ENCODE assay signal across 15 mouse cellular contexts in the genomic region with DNA sequence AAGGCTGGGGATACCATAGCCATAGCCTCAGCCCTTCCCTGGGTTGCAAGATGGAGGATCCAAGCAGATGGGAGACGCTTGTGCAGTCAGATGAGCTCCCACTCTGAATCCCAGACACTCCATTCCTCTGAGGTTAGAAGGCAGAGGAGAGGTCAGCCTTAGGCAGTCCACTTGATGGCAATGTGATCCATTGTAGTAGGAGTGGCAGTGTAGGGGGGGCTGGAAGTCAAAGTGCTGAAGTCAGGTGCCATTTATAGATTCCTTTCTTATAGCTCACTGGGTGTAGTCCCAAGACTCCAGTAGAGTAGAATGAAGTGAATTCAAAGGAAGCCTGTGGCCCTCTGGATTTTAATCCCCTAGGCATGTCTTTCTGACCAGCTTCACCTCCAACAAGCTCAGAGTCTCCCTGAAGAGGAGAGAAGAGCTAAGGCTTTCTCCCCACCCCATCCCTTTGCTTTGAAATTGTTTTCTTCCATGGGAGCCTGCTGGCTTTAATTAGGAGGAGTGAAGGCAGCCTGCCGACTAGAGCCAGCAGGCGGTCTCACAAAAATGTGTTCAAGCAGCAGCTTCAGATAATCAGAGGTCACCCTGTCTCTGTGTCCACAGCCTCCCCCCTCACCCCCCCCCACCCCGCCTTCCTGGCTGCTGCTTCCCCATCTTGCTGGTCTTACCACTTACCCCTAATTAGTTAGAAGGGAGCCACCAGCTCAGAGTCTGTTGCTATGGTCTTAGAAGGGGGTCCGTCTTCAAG.
A peak's percentile ranks its signal among the peaks of the same experiment; 100 is the strongest.
DNase-seq lines count a peak whose midpoint lies in the region; ATAC-seq lines count a peak whose summit lies in the region.
"Had no signal": no experiment of that assay in that cellular context is flagged by ENCODE, and none has a peak within 500 bp of the region (broad histone marks: within the 10 kb centered on the region; RNA-seq: fewer than 3 reads in every experiment).

No protein-coding gene starts in this region.

- peak overlapping the region; percentile 8; the same call in 1 of the 2 replicates for H3K27ac ChIP-seq in heart, embryonic 13.5 days (replicated peaks)
- no peak overlapping the region for H3K27ac ChIP-seq in forebrain, embryonic 11.5 days (ENCODE audit: low read depth, low read length)
- no peak overlapping the region for H3K27ac ChIP-seq in intestine, embryonic 16.5 days (ENCODE audit: low read length)
- H3K27ac ChIP-seq: lung, embryonic 15.5 days had no signal

- peaks cover 8% of the 10 kb centered on the region; the same call in 1 of the 2 replicates for H3K9me3 ChIP-seq in heart, embryonic 13.5 days
- no peaks in the 10 kb centered on the region for H3K9me3 ChIP-seq in forebrain, embryonic 11.5 days (ENCODE audit: control insufficient read depth, low read length)
- no peaks in the 10 kb centered on the region for H3K9me3 ChIP-seq in intestine, embryonic 16.5 days (ENCODE audit: control insufficient read depth, low read length)
- H3K9me3 ChIP-seq: lung, embryonic 15.5 days had no signal

- 30% methylated on average over 5 of the region's 5 CpGs for WGBS in heart, embryonic 13.5 days
- 9% methylated on average over 5 of the region's 5 CpGs for WGBS in forebrain, embryonic 11.5 days
- WGBS in intestine, embryonic 16.5 days, result 53% methylated on average over 5 of the region's 5 CpGs

- peaks cover 10% of the 10 kb centered on the region for H3K4me1 ChIP-seq in heart, embryonic 13.5 days
- peaks cover 3% of the 10 kb centered on the region; the same call in 1 of the 2 replicates for H3K4me1 ChIP-seq in forebrain, embryonic 11.5 days (replicated peaks; ENCODE audit: control insufficient read depth, insufficient read depth, low read length)
- no peaks in the 10 kb centered on the region for H3K4me1 ChIP-seq in intestine, embryonic 16.5 days (ENCODE audit: control insufficient read depth, insufficient read depth, low read length)
- H3K4me1 ChIP-seq: lung, embryonic 15.5 days had no signal

- no peak for ATAC-seq in heart, embryonic 13.5 days (ENCODE audit: extremely low read depth, insufficient number of reproducible peaks, low FRiP score, low TSS enrichment)
- peak; percentile 80 for ATAC-seq in forebrain, embryonic 11.5 days (replicated peaks; ENCODE audit: low FRiP score)
- no peak for ATAC-seq in intestine, embryonic 16.5 days
- ATAC-seq: inflammation-experienced regulatory T-cells, adult 6 months; Patski had no signal

- H3K9ac ChIP-seq in heart, embryonic 13.5 days, result no peak overlapping the region
- no peak overlapping the region for H3K9ac ChIP-seq in forebrain, embryonic 11.5 days (ENCODE audit: low read length)
- no peak overlapping the region for H3K9ac ChIP-seq in intestine, embryonic 16.5 days (ENCODE audit: low read depth, low read length)
- H3K9ac ChIP-seq: lung, embryonic 15.5 days had no signal

- no peak for DNase-seq in heart, adult 8-10 months (ENCODE audit: low spot score)
- DNase-seq in brain, adult 2 months (ENCODE audit: low read depth, low spot score), result peak; percentile 35
- DNase-seq in forebrain, embryonic 11.5 days (ENCODE audit: low spot score), result peak; percentile 79
- DNase-seq in mesoderm, embryonic 11.5 days (ENCODE audit: low read depth, low spot score), result peak; percentile 32
- no peak for DNase-seq in spleen, postnatal 10 days (ENCODE audit: low spot score in 2 of 2)
- DNase-seq in cerebellum, adult 11 months, result no peak
- DNase-seq: adrenal gland, postnatal 14 days; cerebellum, adult 9-11 months; kidney, postnatal 25 days; thymus, postnatal 14 days had no signal

- H3K27me3 ChIP-seq in heart, embryonic 13.5 days (replicated peaks), result no peaks in the 10 kb centered on the region
- no peaks in the 10 kb centered on the region for H3K27me3 ChIP-seq in forebrain, embryonic 11.5 days (ENCODE audit: control insufficient read depth, insufficient read depth, low read length)
- no peaks in the 10 kb centered on the region for H3K27me3 ChIP-seq in intestine, embryonic 16.5 days (replicated peaks; ENCODE audit: control insufficient read depth, insufficient read depth, low read length)
- H3K27me3 ChIP-seq: lung, embryonic 15.5 days; Patski had no signal

- H3K4me2 ChIP-seq in heart, embryonic 13.5 days, result peak overlapping the region; percentile 16; the same call in 1 of the 2 replicates
- H3K4me2 ChIP-seq in forebrain, embryonic 11.5 days (ENCODE audit: low read depth, low read length, severe bottlenecking), result no peak overlapping the region
- H3K4me2 ChIP-seq in intestine, embryonic 16.5 days (ENCODE audit: low read depth, low read length), result no peak overlapping the region
- H3K4me2 ChIP-seq: lung, embryonic 15.5 days had no signal

- H3K4me3 ChIP-seq in heart, embryonic 13.5 days, result no peak overlapping the region
- H3K4me3 ChIP-seq in forebrain, embryonic 11.5 days (ENCODE audit: low read depth, low read length), result no peak overlapping the region
- H3K4me3 ChIP-seq in intestine, embryonic 16.5 days (ENCODE audit: low read length), result no peak overlapping the region
- H3K4me3 ChIP-seq: lung, embryonic 15.5 days had no signal

- H3K36me3 ChIP-seq in heart, embryonic 13.5 days, result no peaks in the 10 kb centered on the region
- H3K36me3 ChIP-seq in forebrain, embryonic 11.5 days (ENCODE audit: control insufficient read depth, insufficient read depth, low read length), result no peaks in the 10 kb centered on the region
- no peaks in the 10 kb centered on the region for H3K36me3 ChIP-seq in intestine, embryonic 16.5 days (ENCODE audit: control insufficient read depth, insufficient read depth, low read length)
- H3K36me3 ChIP-seq: lung, embryonic 15.5 days had no signal

Comparison
In these comparisons a context has a peak if more than half of its experiments do, and no peak if none do; other contexts are left out.
1. DNase-seq: peak in brain, adult 2 months (single experiment), forebrain, embryonic 11.5 days (single experiment) and mesoderm, embryonic 11.5 days (single experiment); none in heart, adult 8-10 months (single experiment), spleen, postnatal 10 days (0 of 2) and cerebellum, adult 11 months (single experiment).